Mouse (Mus musculus) lung, postnatal 25 days (tissue): ENCODE results near the gene Igflr1.
A peak's percentile ranks its signal among the peaks of the same experiment; 100 is the strongest.

Experiments
- DNase-seq: peaks from one replicate; pipeline ENCODE4 v3.0.0; 2022; ENCODE audit warnings: low spot score

Igflr1 gene

GRCm38 (mm10) chr7:30553810-30554584, 11.2 kb upstream of the Igflr1 start:
- DNase-seq = no peak

- no peak for DNase-seq
These were observed 8.2 kb upstream of the Igflr1 start for GRCm38 (mm10) chr7:30556894-30557536.

- DNase-seq = no peak
These were observed 7.2 kb upstream of the Igflr1 start for GRCm38 (mm10) chr7:30557901-30558514.

- DNase-seq = no peak
These were observed 6.4 kb upstream of the Igflr1 start for GRCm38 (mm10) chr7:30558656-30559442.

- DNase-seq = peak; percentile 99
These were observed 5.7 kb upstream of the Igflr1 start, which contains the start of gene Lin37 for GRCm38 (mm10) chr7:30559443-30559954. Gene Lin37, minus strand, starts transcription at chr7:30559838.

GRCm38 (mm10) chr7:30560296-30560695, 4.9 kb upstream of the Igflr1 start:
- no peak for DNase-seq

GRCm38 (mm10) chr7:30562526-30563116, 2.6 kb upstream of the Igflr1 start:
- DNase-seq = no peak

GRCm38 (mm10) chr7:30563117-30563905, 1.9 kb upstream of the Igflr1 start, which contains the start of the genes U2af1l4, Gm49396 and Psenen:
Gene U2af1l4, plus strand, starts transcription at chr7:30563301.
Gene Gm49396, plus strand, starts transcription at chr7:30563344.
Gene Psenen, minus strand, starts transcription at chr7:30563627.
- peak; percentile 98 for DNase-seq

- peak; percentile 28 for DNase-seq
These were observed 1.3 kb upstream of the Igflr1 start for GRCm38 (mm10) chr7:30563906-30564280.

- no peak for DNase-seq
These were observed 806 bp downstream of the Igflr1 start for GRCm38 (mm10) chr7:30566033-30566432.

GRCm38 (mm10) chr7:30567555-30567954, 2.3 kb downstream of the Igflr1 start:
- DNase-seq = no peak

GRCm38 (mm10) chr7:30572389-30572788, 7.2 kb downstream of the Igflr1 start:
- no peak for DNase-seq

- DNase-seq = peak; percentile 26
These were observed 7.7 kb downstream of the Igflr1 start for GRCm38 (mm10) chr7:30572969-30573368.

GRCm38 (mm10) chr7:30579950-30580349, 14.7 kb downstream of the Igflr1 start:
- DNase-seq = no peak

- DNase-seq = no peak
These were observed 16.3 kb downstream of the Igflr1 start for GRCm38 (mm10) chr7:30581547-30581946.

GRCm38 (mm10) chr7:30584339-30584738, 19.1 kb downstream of the Igflr1 start:
- no peak for DNase-seq

- no peak for DNase-seq
These were observed 19.9 kb downstream of the Igflr1 start for GRCm38 (mm10) chr7:30585170-30585569.

GRCm38 (mm10) chr7:30586455-30587020, 21.3 kb downstream of the Igflr1 start:
- DNase-seq = no peak

- DNase-seq = no peak
These were observed 22.8 kb downstream of the Igflr1 start for GRCm38 (mm10) chr7:30587842-30588667.
